Mouse (Mus musculus): ENCODE results near the gene Ptprk.

DNA sequence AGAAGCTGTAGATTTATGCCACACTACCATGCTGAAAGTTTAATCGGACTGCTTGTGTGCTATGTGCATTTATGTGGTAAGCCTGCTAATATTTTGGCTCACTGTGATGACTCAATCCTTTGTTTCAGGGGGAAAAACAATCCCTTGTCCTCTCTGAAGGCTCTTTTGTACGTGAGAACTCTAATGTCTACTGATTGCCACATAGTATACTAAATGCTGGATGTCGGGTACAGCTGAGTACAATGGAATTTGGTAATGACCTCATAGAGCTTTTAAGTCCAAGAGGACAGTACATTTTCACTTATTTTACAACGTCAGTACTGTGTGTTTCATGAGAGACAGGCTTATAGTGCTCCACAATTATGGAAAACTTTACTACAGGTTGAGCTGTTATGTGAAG, 59.1 kb downstream of the Ptprk start:
- TF ChIP-seq CTCF (IDR thresholded peaks at IDR 0.05) (no peak), POLR2A (IDR thresholded peaks at IDR 0.05; ENCODE audit: insufficient read depth, low read depth, low read length) (no peak), EP300 (IDR thresholded peaks at IDR 0.05; ENCODE audit: insufficient read depth, low read depth, low read length) (no peak)
